Mouse (Mus musculus) megakaryocyte, embryonic 14.5 days (primary cell): ENCODE measurements at regions not wholly inside any gene's neighbourhood (a gene's known extent, or its start where the extent isn't known, plus 50 kb on each side); places are given as distances from the start of the nearest gene placed in this dataset.

Experiments
- FLI1 ChIP-seq: IDR thresholded peaks from 2 replicates; pipeline ENCODE4 v1.6.1; 2012; ENCODE audit warnings: low read length, inconsistent platforms, mixed read lengths
- GATA1 ChIP-seq: IDR thresholded peaks from 3 replicates; pipeline ENCODE4 v1.6.1; 2012; ENCODE audit warnings: mixed read lengths, low read length, inconsistent platforms, borderline replicate concordance

GRCm38 (mm10) chr12:12766510-12767304, 175.0 kb downstream of the Mycn start:
- TF ChIP-seq GATA1 (no peak), FLI1 (no peak)
